ENCODE assay signal across 15 mouse cellular contexts in genomic region chr10:107245961-107246460, GRCm38 (mm10).
"Had no signal": no experiment of that assay in that cellular context is flagged by ENCODE, and none has a peak within 500 bp of the region (broad histone marks: within the 10 kb centered on the region; RNA-seq: fewer than 3 reads in every experiment).

No protein-coding gene starts in this region.

- DNase-seq: cerebellum, adult 9-10 months; cerebellum, adult 9-11 months; cerebellum, postnatal 14 days; cerebellum, postnatal 25 days; cerebellum, postnatal 36 days; embryo, embryonic 11 days; forebrain, postnatal 0 days; gastrocnemius, adult 2 months; gastrocnemius, postnatal 10 days; gastrocnemius, postnatal 14 days; gastrocnemius, postnatal 25 days; gastrocnemius, postnatal 36 days; heart, adult 11 months; heart, adult 18-20 months; heart, adult 2 months had no signal
